Mouse (Mus musculus) embryonic facial prominence, embryonic 14.5 days (tissue): ENCODE data around the gene Ppp1r2. TPM values are rescaled to one million over a fixed set of nuclear protein-coding genes. Genes with fewer than 3 reads are reported as not detected.
A peak's percentile ranks its signal among the peaks of the same experiment; 100 is the strongest.
"Not testable (repeated sequence)": the region's sequence is repeated elsewhere in the genome, so short reads cannot be mapped to it uniquely, and the experiment has no call there.

ENCODE experiments used
- ATAC-seq: fragments of 200-750 bp; cut with Nextera tagmentation; 2 replicates; pipeline ENCODE4 v1.8.0; 2017; ENCODE audit warnings: low read depth, moderate number of reproducible peaks, moderate TSS enrichment
- DNase-seq: peaks from one replicate; pipeline ENCODE4 v3.0.0-alpha.2; 2015; ENCODE audit warnings: low spot score
- H3K27ac ChIP-seq: fragments of 300-500 bp; sonication (generic); replicated peaks from 2 replicates; pipeline ENCODE4 v1.5.1; 2014; ENCODE audit warnings: low read depth, mild to moderate bottlenecking, low read length, moderate library complexity
- H3K27me3 ChIP-seq: fragments of 300-500 bp; sonication (generic); replicated peaks from 2 replicates; pipeline ENCODE4 v1.6.1; 2014; ENCODE audit warnings: low read length; ENCODE audit not compliant: control insufficient read depth, insufficient read depth
- H3K36me3 ChIP-seq: fragments of 300-500 bp; sonication (generic); 2 replicates; pipeline ENCODE4 v1.6.1; 2014; ENCODE audit warnings: low read length, mixed read lengths; ENCODE audit not compliant: control insufficient read depth, insufficient read depth
- H3K4me1 ChIP-seq: fragments of 300-500 bp; sonication (generic); 2 replicates; pipeline ENCODE4 v1.6.1; 2014; ENCODE audit warnings: antibody characterized with exemption, low read length; ENCODE audit not compliant: control insufficient read depth, insufficient read depth
- H3K4me2 ChIP-seq: fragments of 300-500 bp; sonication (generic); 2 replicates; pipeline ENCODE4 v1.6.1; 2014; ENCODE audit warnings: low read depth, mild to moderate bottlenecking, low read length, moderate library complexity, mixed read lengths
- H3K4me3 ChIP-seq: fragments of 300-500 bp; sonication (generic); 2 replicates; pipeline ENCODE4 v1.5.1; 2014; ENCODE audit warnings: low read depth, mild to moderate bottlenecking, low read length
- H3K9ac ChIP-seq: fragments of 300-500 bp; sonication (generic); 2 replicates; pipeline ENCODE4 v1.6.1; 2014; ENCODE audit warnings: low read depth, mild to moderate bottlenecking, low read length, moderate library complexity, mixed read lengths
- H3K9me3 ChIP-seq: fragments of 300-500 bp; sonication (generic); 2 replicates; pipeline ENCODE4 v1.6.1; 2016; ENCODE audit warnings: low read length; ENCODE audit not compliant: control insufficient read depth
- WGBS: fragments of 180-500 bp; shearing (Covaris S2); extraction: QIAGEN DNeasy Blood & Tissue Kit; methylation state at CpG from one replicate; pipeline ENCODE4 v1.1.7; 2014; 5-methylcytosine and 5-hydroxymethylcytosine counted together
- polyA plus RNA-seq: library from polyadenylated mRNA; unstranded; fragments of >200 nt; fragmentation: Nextera tagmentation; extraction: Ambion mirVana; gene quantifications from 2 replicates; pipeline ENCODE4 v1.2.1, GENCODE M21; 2014

The Ppp1r2 gene
- 106 TPM in 2 replicates for polyA plus RNA-seq

GRCm38 (mm10) chr16:31274674-31275460 lies at the start of gene Ppp1r2:
Gene Ppp1r2, minus strand, starts transcription at chr16:31275277.
- peaks cover 6% of the 10 kb centered on the region; the same call in 1 of the 2 replicates for H3K36me3 ChIP-seq
- H3K9me3 ChIP-seq, result no peaks in the 10 kb centered on the region
- ATAC-seq (peak; percentile 95), DNase-seq (peak; percentile 95)
- H3K27ac ChIP-seq, result peak within 1 kb of the TSS; percentile 86
- WGBS, result under 1% methylated on average over 34 of the region's 83 CpGs
- peak within 1 kb of the TSS; percentile 70 for H3K4me2 ChIP-seq
- peak within 1 kb of the TSS; percentile 96 for H3K9ac ChIP-seq
- peaks cover 23% of the 10 kb centered on the region for H3K4me1 ChIP-seq
- H3K27me3 ChIP-seq, result no peaks in the 10 kb centered on the region
- H3K4me3 ChIP-seq, result peak within 1 kb of the TSS; percentile 89

- peaks cover 9% of the 10 kb centered on the region for H3K4me1 ChIP-seq
- H3K27me3 ChIP-seq, result no peaks in the 10 kb centered on the region
- no peak overlapping the region for H3K4me2 ChIP-seq
- H3K27ac ChIP-seq, result no peak overlapping the region
- H3K9me3 ChIP-seq, result no peaks in the 10 kb centered on the region
- ATAC-seq (no peak), DNase-seq (no peak)
- 79% methylated on average over 4 of the region's 4 CpGs for WGBS
- H3K4me3 ChIP-seq, result no peak overlapping the region
- no peak overlapping the region for H3K9ac ChIP-seq
- H3K36me3 ChIP-seq, result no peaks in the 10 kb centered on the region
Observed at GRCm38 (mm10) chr16:31321501-31321900, 46.4 kb upstream of the Ppp1r2 start.

- Histone ChIP-seq H3K4me2 (no peak overlapping the region), H3K27ac (no peak overlapping the region), H3K36me3 (no peaks in the 10 kb centered on the region), H3K4me1 (peaks cover 10% of the 10 kb centered on the region), H3K27me3 (no peaks in the 10 kb centered on the region), H3K9ac (no peak overlapping the region), H3K4me3 (no peak overlapping the region), H3K9me3 (no peaks in the 10 kb centered on the region)
- DNase-seq (no peak), ATAC-seq (no peak)
- WGBS, result 74% methylated on average over 7 of the region's 7 CpGs
Observed at GRCm38 (mm10) chr16:31320954-31321353, 45.9 kb upstream of the Ppp1r2 start.

- not testable (repeated sequence) for H3K9ac ChIP-seq, H3K4me3 ChIP-seq, ATAC-seq, H3K27ac ChIP-seq, DNase-seq, H3K36me3 ChIP-seq, H3K27me3 ChIP-seq, H3K9me3 ChIP-seq, H3K4me2 ChIP-seq
- 75% methylated on average over 3 of the region's 3 CpGs for WGBS
- peaks cover 15% of the 10 kb centered on the region for H3K4me1 ChIP-seq
Observed at GRCm38 (mm10) chr16:31319723-31320122, 44.6 kb upstream of the Ppp1r2 start.

- H3K36me3 ChIP-seq, result no peaks in the 10 kb centered on the region
- H3K9ac ChIP-seq, result no peak overlapping the region
- no peak overlapping the region for H3K4me3 ChIP-seq
- H3K9me3 ChIP-seq, result no peaks in the 10 kb centered on the region
- no peaks in the 10 kb centered on the region for H3K27me3 ChIP-seq
- no peak for DNase-seq
- peaks cover 19% of the 10 kb centered on the region for H3K4me1 ChIP-seq
- 53% methylated on average over 4 of the region's 4 CpGs for WGBS
- no peak for ATAC-seq
- no peak overlapping the region for H3K27ac ChIP-seq
- no peak overlapping the region for H3K4me2 ChIP-seq
Observed at GRCm38 (mm10) chr16:31319316-31319715, 44.2 kb upstream of the Ppp1r2 start.

- Histone ChIP-seq H3K4me3 (no peak overlapping the region), H3K4me2 (no peak overlapping the region), H3K9me3 (no peaks in the 10 kb centered on the region), H3K9ac (no peak overlapping the region), H3K27me3 (no peaks in the 10 kb centered on the region), H3K36me3 (no peaks in the 10 kb centered on the region), H3K27ac (no peak overlapping the region), H3K4me1 (peaks cover 24% of the 10 kb centered on the region)
- WGBS, result 65% methylated on average over 2 of the region's 2 CpGs
- no peak for ATAC-seq
- no peak for DNase-seq
Observed at GRCm38 (mm10) chr16:31318418-31318817, 43.3 kb upstream of the Ppp1r2 start.

GRCm38 (mm10) chr16:31316246-31317143 lies 41.4 kb upstream of the Ppp1r2 start:
- H3K9me3 ChIP-seq, H3K9ac ChIP-seq, H3K4me3 ChIP-seq, H3K27me3 ChIP-seq, H3K4me2 ChIP-seq, H3K36me3 ChIP-seq: not testable (repeated sequence)
- peaks cover 27% of the 10 kb centered on the region for H3K4me1 ChIP-seq
- peak; percentile 20; the same call in 1 of the 2 replicates for ATAC-seq
- 20% methylated on average over 11 of the region's 12 CpGs for WGBS
- peak overlapping the region; percentile 87 for H3K27ac ChIP-seq
- DNase-seq, result peak; percentile 72

GRCm38 (mm10) chr16:31315294-31315693 lies 40.2 kb upstream of the Ppp1r2 start:
- H3K36me3 ChIP-seq, result no peaks in the 10 kb centered on the region
- H3K27me3 ChIP-seq, result no peaks in the 10 kb centered on the region
- DNase-seq (peak; percentile 41), ATAC-seq (peak; percentile 12; the same call in 1 of the 2 replicates)
- no peak overlapping the region for H3K9ac ChIP-seq
- H3K9me3 ChIP-seq, result no peaks in the 10 kb centered on the region
- H3K4me1 ChIP-seq, result peaks cover 27% of the 10 kb centered on the region
- peak overlapping the region; percentile 87 for H3K27ac ChIP-seq
- no peak overlapping the region for H3K4me3 ChIP-seq
- H3K4me2 ChIP-seq, result peak overlapping the region; percentile 29; the same call in 1 of the 2 replicates
- WGBS, result 71% methylated on average over 4 of the region's 4 CpGs
